Mouse (Mus musculus): ENCODE data around the gene Lbh.

The Lbh gene

GRCm38 (mm10) chr17:72938871-72939568 is 20.9 kb downstream of the Lbh start:
- DNase-seq (ENCODE audit: low spot score in 2 of 2), result no peak

GRCm38 (mm10) chr17:72939569-72939899 is 21.4 kb downstream of the Lbh start:
- no peak for DNase-seq (ENCODE audit: low spot score in 2 of 2)

DNA sequence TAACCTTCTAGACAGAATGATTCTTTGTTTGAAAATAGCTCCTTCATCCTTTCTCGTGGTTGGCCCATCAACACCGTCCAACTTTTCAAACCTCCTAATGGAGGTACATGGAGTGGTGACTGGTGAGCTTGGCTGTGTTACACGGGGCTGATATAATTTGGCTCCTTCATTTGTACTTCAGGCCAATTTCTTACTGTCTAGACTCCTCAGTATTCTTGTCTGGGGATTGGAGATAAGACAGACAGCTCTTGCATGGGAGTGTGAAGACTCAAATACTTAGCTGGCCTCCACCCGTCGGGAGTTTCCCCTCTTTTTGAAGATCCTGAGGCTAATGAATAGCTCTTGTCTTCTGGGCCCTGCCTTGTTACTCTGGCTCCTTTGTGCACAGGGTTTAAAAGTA is 26.3 kb downstream of the Lbh start:
- DNase-seq (ENCODE audit: low spot score in 2 of 2), result no peak

DNA sequence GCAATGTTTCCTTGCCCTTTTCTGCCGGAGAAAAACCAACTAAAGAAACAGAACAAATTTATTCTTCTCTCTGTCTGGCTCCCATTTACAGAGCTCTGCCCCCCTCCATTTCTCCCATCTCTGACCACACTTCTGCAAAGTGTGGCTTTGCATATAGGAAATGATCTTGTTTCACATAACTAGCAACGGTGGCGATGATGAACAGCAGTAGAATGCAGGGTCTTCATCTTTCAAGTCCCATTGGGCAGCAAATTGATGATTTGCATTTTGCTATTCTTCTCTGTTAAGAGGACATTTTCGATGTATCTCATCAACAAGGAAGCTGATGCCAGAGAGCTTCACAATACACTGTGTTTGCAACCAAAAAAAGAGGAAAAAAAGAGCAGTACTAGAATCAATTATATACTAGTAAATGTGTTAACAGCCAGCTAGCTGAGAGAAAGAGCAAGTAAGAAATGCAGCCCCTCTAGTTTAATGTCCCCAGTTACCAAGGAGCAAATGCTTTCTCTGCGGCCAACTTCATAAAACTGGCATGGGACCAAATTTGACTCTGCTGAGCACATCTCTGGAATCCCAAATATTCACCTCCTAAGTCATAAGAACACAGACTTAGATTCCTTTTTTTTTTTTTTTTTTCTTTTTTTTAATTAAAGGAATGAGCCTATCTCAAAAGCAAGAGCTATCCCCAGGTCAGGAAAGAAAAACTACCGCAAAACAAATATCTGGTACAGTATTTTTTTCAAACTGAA is 29.2 kb downstream of the Lbh start:
- no peak for DNase-seq (ENCODE audit: low spot score in 2 of 2)

- no peak for DNase-seq (ENCODE audit: low spot score in 2 of 2)
Observed at GRCm38 (mm10) chr17:72948119-72948518, 30.0 kb downstream of the Lbh start.

- DNase-seq (ENCODE audit: low spot score in 2 of 2), result no peak
Observed at GRCm38 (mm10) chr17:72949247-72949701, 31.2 kb downstream of the Lbh start.

DNA sequence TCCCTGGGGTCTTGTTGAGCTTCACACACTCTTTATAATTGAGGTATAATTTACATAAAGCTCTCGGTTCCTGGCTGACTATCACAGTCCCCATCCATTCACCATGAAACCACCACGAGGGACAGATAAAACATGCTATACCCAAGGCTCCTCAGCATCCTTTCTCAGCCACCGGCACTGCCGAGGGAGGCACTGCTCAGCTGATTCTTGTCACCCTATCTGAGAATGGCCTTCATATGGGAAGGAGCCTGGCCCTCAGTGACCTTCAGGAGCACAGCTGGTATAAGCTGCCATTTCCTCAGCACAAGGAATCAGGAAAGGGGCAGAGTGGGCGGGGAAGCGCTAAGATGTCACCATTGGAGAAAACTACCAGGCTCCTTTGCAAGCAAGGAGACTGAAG is 33.2 kb downstream of the Lbh start:
- no peak for DNase-seq (ENCODE audit: low spot score in 2 of 2)

DNA sequence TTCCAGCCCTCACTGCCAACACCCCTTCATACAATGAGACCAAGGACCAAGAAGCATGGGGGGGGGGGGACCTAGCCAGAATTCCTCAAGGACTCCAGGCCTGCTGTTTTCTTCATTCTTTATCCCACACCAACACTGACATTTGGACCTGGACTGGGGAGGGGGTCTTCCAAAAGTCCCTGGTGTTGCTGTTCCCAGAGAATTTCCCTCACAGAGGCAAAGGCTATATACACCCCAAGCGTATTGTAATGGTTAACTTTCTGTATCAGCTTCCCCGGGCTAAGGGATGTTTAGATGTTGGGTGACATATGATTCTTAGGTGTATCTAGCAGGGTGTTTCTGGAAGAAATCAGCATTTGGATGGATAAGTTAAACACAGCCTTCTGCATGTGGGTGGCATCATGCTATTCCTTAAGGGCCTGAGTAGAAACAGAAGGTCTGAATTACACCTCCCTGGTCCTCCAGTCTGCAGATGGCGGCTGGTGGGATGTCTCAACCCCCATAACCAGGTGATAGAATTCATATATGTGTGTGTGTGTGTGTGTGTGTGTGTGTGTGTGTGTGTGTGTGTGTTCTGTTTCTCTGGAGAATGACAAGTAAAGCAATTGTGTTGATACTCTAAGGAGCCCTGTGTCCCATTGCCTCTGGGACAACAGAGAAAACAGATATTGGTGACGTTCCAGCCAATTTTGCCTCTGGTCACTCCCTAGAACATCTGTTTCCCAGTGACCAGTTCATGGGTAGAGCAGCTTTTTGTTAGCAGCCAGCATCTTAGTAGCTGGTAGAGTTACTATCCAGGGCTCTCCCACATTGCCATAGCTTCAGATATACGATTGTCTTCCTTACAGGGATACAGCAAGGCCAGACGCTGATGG is 35.9 kb downstream of the Lbh start:
- DNase-seq (ENCODE audit: low spot score in 2 of 2), result no peak

DNA sequence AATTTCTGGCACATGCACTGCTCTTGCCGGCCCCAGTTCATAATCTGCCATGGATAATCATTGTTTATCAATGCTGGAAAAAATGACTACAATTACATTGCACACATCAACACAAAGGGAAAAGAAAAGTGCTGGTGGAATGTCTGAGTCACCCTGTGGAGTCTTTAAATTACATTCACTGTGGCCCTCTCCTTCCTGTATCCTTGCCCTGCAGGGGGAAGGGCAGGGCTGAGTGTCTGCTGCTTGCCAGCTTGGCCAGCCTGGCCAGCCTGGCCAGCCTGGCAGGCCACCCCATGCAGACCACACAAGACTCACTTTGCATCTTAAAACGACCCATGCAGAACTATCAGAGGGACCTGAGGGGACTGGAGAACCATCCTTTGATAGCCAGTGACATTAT is 37.4 kb downstream of the Lbh start:
- DNase-seq (ENCODE audit: low spot score in 2 of 2), result no peak

GRCm38 (mm10) chr17:72957016-72957415 is 38.9 kb downstream of the Lbh start:
- DNase-seq (ENCODE audit: low spot score in 2 of 2), result no peak

DNA sequence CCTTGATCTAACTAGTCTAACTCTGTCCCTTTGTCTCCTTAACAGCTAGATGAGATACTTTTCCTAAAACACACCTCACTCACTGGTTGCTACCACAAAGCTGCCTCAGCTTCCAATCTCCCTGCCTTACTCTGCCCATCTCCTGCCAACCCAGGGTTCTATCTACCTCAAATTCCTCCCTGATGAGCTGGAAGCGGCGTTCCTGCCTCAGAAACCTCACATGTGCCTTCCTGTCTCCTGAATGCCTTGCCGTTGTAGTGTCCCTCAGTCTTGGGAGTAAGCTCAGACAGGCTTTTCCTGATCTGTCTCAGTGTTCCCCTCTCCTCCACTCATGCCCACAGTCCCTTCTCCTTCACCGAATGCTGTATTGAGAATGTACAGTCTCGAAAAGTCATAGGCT is 40.8 kb downstream of the Lbh start:
- no peak for DNase-seq (ENCODE audit: low spot score in 2 of 2)

GRCm38 (mm10) chr17:72959497-72960039 is 41.5 kb downstream of the Lbh start:
- no peak for DNase-seq (ENCODE audit: low spot score in 2 of 2)

GRCm38 (mm10) chr17:72960243-72960642 is 42.1 kb downstream of the Lbh start:
- DNase-seq (ENCODE audit: low spot score in 2 of 2), result no peak

DNA sequence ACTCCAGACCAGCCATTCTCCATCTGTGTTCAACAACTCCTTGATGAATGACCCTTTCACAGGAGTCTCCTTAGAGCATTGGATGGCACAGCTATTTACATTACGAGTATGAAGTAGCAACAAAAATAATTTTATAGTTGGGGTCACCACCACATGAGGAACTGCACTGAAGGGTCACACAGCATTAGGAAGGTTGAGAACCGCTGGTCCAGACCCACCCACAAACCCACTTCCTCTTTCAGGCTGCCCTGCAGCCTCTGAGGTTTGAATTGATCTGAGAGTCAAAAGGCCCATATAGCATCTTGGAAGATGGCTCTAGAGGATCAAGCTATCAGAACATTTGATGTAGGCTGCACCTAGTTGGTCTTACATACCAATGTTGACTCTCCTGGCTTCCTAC is 42.8 kb downstream of the Lbh start:
- no peak for DNase-seq (ENCODE audit: low spot score in 2 of 2)

- no peak for DNase-seq (ENCODE audit: low spot score in 2 of 2)
Observed at GRCm38 (mm10) chr17:72961953-72962630, 44.0 kb downstream of the Lbh start.

DNA sequence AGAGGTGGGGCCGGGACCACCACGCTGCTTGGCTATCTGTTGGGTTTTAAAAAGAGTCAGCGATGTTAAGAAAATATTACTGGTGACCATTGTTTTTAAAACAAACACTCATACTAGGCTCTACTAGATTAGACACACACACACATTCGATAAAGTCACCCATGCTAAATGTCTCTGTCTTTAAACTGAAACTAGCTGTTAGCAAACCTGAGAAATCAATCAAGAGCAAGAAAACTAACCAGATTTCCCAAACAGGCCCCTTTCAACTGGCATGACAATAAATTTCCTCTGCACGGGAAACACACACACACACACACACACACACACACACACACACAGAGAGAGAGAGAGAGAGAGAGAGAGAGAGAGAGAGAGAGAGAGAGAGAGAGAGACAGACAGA is 47.6 kb downstream of the Lbh start:
- no peak for DNase-seq (ENCODE audit: low spot score in 2 of 2)

GRCm38 (mm10) chr17:72966091-72966531 is 48.0 kb downstream of the Lbh start:
- DNase-seq (ENCODE audit: low spot score in 2 of 2), result no peak

DNA sequence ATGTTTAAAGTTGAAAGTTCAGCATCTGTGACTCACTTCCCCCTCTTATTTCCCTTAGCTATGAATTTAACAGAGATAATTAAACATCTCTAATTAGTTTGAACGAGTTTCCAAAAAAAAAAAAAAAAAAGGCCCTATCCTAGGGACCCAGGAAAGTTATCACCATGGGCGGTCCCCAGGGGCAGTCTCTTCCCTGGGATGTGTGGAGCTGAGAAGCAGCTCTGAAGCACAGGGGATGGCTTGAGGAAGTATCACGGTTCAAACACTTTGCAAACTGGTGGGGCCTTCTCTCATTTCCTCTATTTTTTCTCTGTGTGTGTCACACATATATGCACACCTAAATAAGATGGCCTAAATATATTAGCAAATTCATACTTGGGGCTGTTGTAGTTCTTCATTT is 48.8 kb downstream of the Lbh start:
- DNase-seq (ENCODE audit: low spot score in 2 of 2), result no peak

DNA sequence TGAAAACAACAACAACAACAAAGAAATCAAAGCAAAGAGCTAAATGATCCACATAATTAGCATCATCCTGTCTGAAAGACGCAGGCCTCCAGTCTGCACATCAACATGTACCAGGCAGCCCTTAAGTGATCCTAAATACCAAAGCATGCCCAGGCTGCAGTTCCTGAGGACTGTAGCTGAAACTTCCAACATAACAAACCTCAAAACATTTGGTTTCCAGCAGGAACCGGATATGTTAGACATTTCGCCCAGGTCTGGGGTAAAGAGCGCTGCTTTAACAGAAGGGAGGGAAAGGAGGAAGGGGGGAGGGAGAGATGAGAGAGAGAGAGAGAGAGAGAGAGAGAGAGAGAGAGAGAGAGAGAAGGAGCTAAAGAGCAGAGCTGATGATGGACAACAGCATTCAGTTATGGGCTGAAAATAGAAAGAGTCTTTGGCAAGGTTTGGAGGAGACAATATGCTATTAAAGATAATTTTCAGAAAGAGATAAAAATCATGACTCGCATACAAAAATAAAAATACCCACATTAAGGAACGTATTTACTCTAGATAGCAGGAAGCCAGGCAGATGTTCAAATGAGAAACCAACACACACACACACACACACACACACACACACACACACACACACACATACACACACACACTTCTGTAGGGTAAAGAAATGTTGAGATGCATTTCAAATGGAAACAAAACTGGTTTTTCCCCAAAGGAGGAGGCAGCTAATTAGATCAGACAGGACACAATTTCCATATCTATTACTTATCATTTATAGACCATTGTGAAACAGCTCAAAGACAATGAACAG is 49.5 kb downstream of the Lbh start:
- no peak for DNase-seq (ENCODE audit: low spot score in 2 of 2)

GRCm38 (mm10) chr17:72968666-72969065 is 50.6 kb downstream of the Lbh start:
- DNase-seq (ENCODE audit: low spot score in 2 of 2), result no peak
